Mouse (Mus musculus) brain, embryonic 14.5 days (tissue): ENCODE data around the gene Crybg3.

Experiments used
- CTCF ChIP-seq: fragments of 200-500 bp; IDR thresholded peaks from 2 replicates; pipeline ENCODE4 v1.5.1; 2012; ENCODE audit warnings: inconsistent platforms, mild to moderate bottlenecking, moderate library complexity, borderline replicate concordance; ENCODE audit not compliant: insufficient read depth, insufficient read length; ENCODE audit errors: extremely low read depth
- POLR2A ChIP-seq: fragments of 200-500 bp; IDR thresholded peaks from 2 replicates; pipeline ENCODE4 v1.6.1; 2012; ENCODE audit warnings: mild to moderate bottlenecking, inconsistent platforms, borderline replicate concordance; ENCODE audit not compliant: poor library complexity, insufficient read depth, insufficient read length, severe bottlenecking; ENCODE audit errors: extremely low read depth

DNA sequence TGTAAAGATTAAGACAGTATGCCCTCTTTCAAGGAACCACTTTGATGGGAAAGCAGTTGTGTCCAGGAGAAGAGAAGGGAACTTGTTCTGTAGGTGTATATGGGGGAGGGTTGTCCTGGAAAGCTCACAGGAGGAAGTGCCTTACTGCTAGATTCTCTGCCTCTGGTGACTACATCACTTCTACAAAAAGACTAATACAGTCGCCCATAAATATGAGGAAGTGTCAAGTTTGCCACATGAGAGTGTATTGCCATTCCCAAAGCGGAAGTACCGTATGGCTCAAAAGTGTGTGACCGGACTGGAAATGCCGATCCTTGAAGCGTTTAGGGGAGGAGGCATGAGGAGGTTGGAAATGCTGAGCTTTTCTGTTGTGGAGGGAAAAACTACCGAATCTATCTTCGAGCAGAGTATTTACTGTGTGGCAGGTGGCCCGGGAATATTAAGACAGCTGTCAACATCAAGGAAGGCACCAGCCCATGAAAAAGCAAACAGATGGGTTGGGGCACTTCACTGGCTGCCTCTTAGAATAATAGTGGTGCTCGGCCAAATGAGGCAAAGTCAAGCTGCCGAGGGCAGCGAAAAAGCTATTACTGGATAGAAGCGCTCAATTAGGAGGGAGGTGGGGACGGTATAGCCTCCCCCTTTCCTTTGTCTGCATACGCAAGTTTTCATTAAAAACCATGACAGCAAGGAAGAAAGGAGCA lies 3.5 kb upstream of the Crybg3 start:
- TF ChIP-seq CTCF (no peak), POLR2A (no peak)
